8 mouse cellular contexts compared by ENCODE assay signal in the genomic region with DNA sequence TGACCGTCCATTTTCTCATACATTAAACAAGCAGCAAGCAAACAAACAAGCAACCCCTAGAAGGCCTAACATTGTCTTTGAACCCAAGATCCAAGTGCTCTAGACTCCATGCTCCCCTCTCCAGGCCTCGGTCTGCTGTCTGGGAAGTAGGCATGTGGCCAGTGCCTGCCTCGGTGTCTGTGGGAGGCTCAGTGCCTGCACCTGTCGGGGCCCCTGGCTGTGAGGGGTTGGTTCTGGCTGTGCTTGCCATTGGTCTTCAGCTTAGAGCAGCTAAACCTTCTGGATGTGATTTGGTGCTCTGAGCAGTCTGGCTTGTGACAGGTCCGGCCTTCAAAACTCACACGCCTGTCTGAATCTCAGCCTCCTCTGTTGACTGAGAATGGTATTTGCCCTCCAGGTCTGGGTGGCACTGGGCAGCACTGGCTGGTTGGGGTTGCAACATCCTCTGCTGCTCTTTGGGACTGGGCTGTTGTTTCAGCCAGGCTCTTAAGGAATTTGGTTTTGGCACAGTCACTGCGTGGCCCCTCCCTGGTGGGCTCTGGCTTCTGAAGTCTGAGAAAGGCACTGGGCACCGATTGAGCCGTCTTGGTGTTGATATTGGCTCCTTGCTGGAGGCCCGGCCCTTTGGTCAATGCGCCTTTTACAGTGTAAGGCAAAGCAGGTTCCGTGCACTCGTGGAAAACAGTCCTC. TPM values are rescaled to one million over a fixed set of nuclear protein-coding genes. Genes with fewer than 3 reads are reported as not detected.
DNase-seq lines count a peak whose midpoint lies in the region; ATAC-seq and TF ChIP-seq lines count a peak whose summit lies in the region.

No protein-coding gene starts in this region.

- H3K27me3 ChIP-seq in hindbrain, embryonic 10.5 days (ENCODE audit: insufficient read depth, poor library complexity, severe bottlenecking), result no peaks in the 10 kb centered on the region
- H3K27me3 ChIP-seq in hindbrain, embryonic 11.5 days (ENCODE audit: control insufficient read depth, insufficient read depth, low read length), result no peaks in the 10 kb centered on the region
- no peaks in the 10 kb centered on the region for H3K27me3 ChIP-seq in embryonic facial prominence, embryonic 12.5 days
- no peaks in the 10 kb centered on the region for H3K27me3 ChIP-seq in kidney, adult 2 months (replicated peaks; ENCODE audit: control insufficient read depth, insufficient read depth, low read length)

- peaks cover 73% of the 10 kb centered on the region for H3K4me1 ChIP-seq in hindbrain, embryonic 10.5 days (replicated peaks)
- peaks cover 5% of the 10 kb centered on the region for H3K4me1 ChIP-seq in hindbrain, embryonic 11.5 days (replicated peaks; ENCODE audit: control insufficient read depth, insufficient read depth, low read length)
- peaks cover 38% of the 10 kb centered on the region for H3K4me1 ChIP-seq in embryonic facial prominence, embryonic 12.5 days
- peaks cover 3% of the 10 kb centered on the region; the same call in 1 of the 2 replicates for H3K4me1 ChIP-seq in kidney, adult 2 months (ENCODE audit: control insufficient read depth, insufficient read depth, low read length)

- no peaks in the 10 kb centered on the region for H3K9me3 ChIP-seq in hindbrain, embryonic 10.5 days
- H3K9me3 ChIP-seq in hindbrain, embryonic 11.5 days (ENCODE audit: control insufficient read depth, low read length), result no peaks in the 10 kb centered on the region
- no peaks in the 10 kb centered on the region for H3K9me3 ChIP-seq in embryonic facial prominence, embryonic 12.5 days

- H3K4me3 ChIP-seq in hindbrain, embryonic 10.5 days, result no peak overlapping the region
- no peak overlapping the region for H3K4me3 ChIP-seq in hindbrain, embryonic 11.5 days (ENCODE audit: low read depth, low read length)
- H3K4me3 ChIP-seq in embryonic facial prominence, embryonic 12.5 days, result no peak overlapping the region
- H3K4me3 ChIP-seq in kidney, adult 2 months (ENCODE audit: insufficient read depth, low read depth, low read length), result no peak overlapping the region

- WGBS in hindbrain, embryonic 10.5 days, result 75% methylated on average over 13 of the region's 13 CpGs
- 82% methylated on average over 13 of the region's 13 CpGs for WGBS in hindbrain, embryonic 11.5 days
- WGBS in embryonic facial prominence, embryonic 12.5 days, result 60% methylated on average over 13 of the region's 13 CpGs
- WGBS in kidney, adult 2 months, result 49% methylated on average over 13 of the region's 13 CpGs

- intact Hi-C loops in left cerebral cortex, postnatal 14 days (cut with DNase I), result no loop called here

- H3K9ac ChIP-seq in hindbrain, embryonic 11.5 days (ENCODE audit: low read depth, low read length), result no peak overlapping the region
- no peak overlapping the region for H3K9ac ChIP-seq in embryonic facial prominence, embryonic 12.5 days

- no peak for ATAC-seq in hindbrain, embryonic 11.5 days (ENCODE audit: low FRiP score)
- no peak for ATAC-seq in embryonic facial prominence, embryonic 12.5 days (ENCODE audit: insufficient number of reproducible peaks, insufficient read depth, low FRiP score, low TSS enrichment)

- H3K36me3 ChIP-seq in hindbrain, embryonic 10.5 days, result 0 out of 2 replicates have a peak, but pooled peaks cover 3% of the 10 kb centered on the region
- no peaks in the 10 kb centered on the region for H3K36me3 ChIP-seq in hindbrain, embryonic 11.5 days (ENCODE audit: control insufficient read depth, insufficient read depth, low read length)
- H3K36me3 ChIP-seq in embryonic facial prominence, embryonic 12.5 days, result no peaks in the 10 kb centered on the region
- H3K36me3 ChIP-seq in kidney, adult 2 months (ENCODE audit: control insufficient read depth, insufficient read depth, low read length), result no peaks in the 10 kb centered on the region

- TF ChIP-seq POLR2A in kidney, adult 2 months (IDR thresholded peaks at IDR 0.05; ENCODE audit: low read depth, low read length), result no peak

- no peak for TF ChIP-seq CTCF in kidney, adult 2 months (conservative IDR thresholded peaks at IDR 0.05; ENCODE audit: insufficient read depth, insufficient read length, low read depth, low read length)

- peak overlapping the region; percentile 75 for H3K27ac ChIP-seq in hindbrain, embryonic 10.5 days
- H3K27ac ChIP-seq in hindbrain, embryonic 11.5 days (ENCODE audit: low read depth, low read length), result no peak overlapping the region
- peak overlapping the region; percentile 51; the same call in 1 of the 2 replicates for H3K27ac ChIP-seq in embryonic facial prominence, embryonic 12.5 days
- peak overlapping the region; percentile 54 for H3K27ac ChIP-seq in kidney, adult 2 months (ENCODE audit: insufficient read depth, low read depth, low read length)

- DNase-seq in hindbrain, embryonic 10.5 days (ENCODE audit: low spot score), result no peak
- DNase-seq in hindbrain, embryonic 11.5 days (ENCODE audit: low spot score), result no peak
- peak; percentile 69 for DNase-seq in kidney, adult 2 months
- DNase-seq in lung, postnatal 36 days, result peak; percentile 76
- no peak for DNase-seq in left cerebral cortex, postnatal 14 days (ENCODE audit: low spot score in 2 of 2)
- no peak for DNase-seq in urinary bladder, postnatal 4 days (ENCODE audit: low spot score in 2 of 2)
- DNase-seq in frontal cortex, postnatal 25 days (ENCODE audit: low spot score in 2 of 2), result no peak

- no peak overlapping the region for H3K4me2 ChIP-seq in hindbrain, embryonic 11.5 days (replicated peaks; ENCODE audit: low read depth, low read length)
- H3K4me2 ChIP-seq in embryonic facial prominence, embryonic 12.5 days (replicated peaks), result no peak overlapping the region

RNA-seq across cellular contexts. Expression of gene Stk10, which starts 19.4 kb away (rescaled TPM):
- 3.0 TPM in 2 replicates for polyA plus RNA-seq in hindbrain, embryonic 10.5 days (2016; fragmentation: Nextera tagmentation; extraction: Ambion mirVana)
- 1.3 and 2.3 TPM in 2 replicates for polyA plus RNA-seq in hindbrain, embryonic 11.5 days (2014; fragmentation: Nextera tagmentation; extraction: Ambion mirVana)
- 3.1 and 3.2 TPM in 2 replicates for polyA plus RNA-seq in embryonic facial prominence, embryonic 12.5 days (2016; fragmentation: Nextera tagmentation; extraction: Ambion mirVana)
- 6.3 and 9.4 TPM in 2 replicates for polyA plus RNA-seq in kidney, adult 2 months (2012; rRNA removed)
- total RNA-seq in left cerebral cortex, postnatal 14 days (2021), result 1 to 10 TPM; 6.3 to 7.2 TPM

RNA-seq across cellular contexts. Expression of gene Efcab9, which starts 20.7 kb away (rescaled TPM):
- 0.45 TPM in 1 of 2 replicates, not detected in the other for polyA plus RNA-seq in hindbrain, embryonic 10.5 days (2016; fragmentation: Nextera tagmentation; extraction: Ambion mirVana)
- polyA plus RNA-seq in hindbrain, embryonic 11.5 days (2014; fragmentation: Nextera tagmentation; extraction: Ambion mirVana), result 0.28 TPM in 1 of 2 replicates, not detected in the other
- polyA plus RNA-seq in embryonic facial prominence, embryonic 12.5 days (2016; fragmentation: Nextera tagmentation; extraction: Ambion mirVana), result 0.32 and 0.36 TPM in 2 replicates
- polyA plus RNA-seq in kidney, adult 2 months (2012; rRNA removed), result 0.14 TPM in 1 of 2 replicates, not detected in the other
- 1 to 10 TPM in 1 of 2 experiments, not detected in 1; 1.6 TPM for total RNA-seq in left cerebral cortex, postnatal 14 days (2021)

Comparison
In these comparisons a context has a peak if more than half of its experiments do, and no peak if none do; other contexts are left out.
1. DNase-seq: peak in kidney, adult 2 months (single experiment) and lung, postnatal 36 days (single experiment); none in hindbrain, embryonic 10.5 days (single experiment), hindbrain, embryonic 11.5 days (single experiment), left cerebral cortex, postnatal 14 days (0 of 2), urinary bladder, postnatal 4 days (0 of 2) and frontal cortex, postnatal 25 days (0 of 2).